Mouse (Mus musculus) MN1 (cell line): ENCODE data around the gene 4921539E11Rik.

Experiments
- DNase-seq: peaks from one replicate; pipeline ENCODE4 v3.0.0-alpha.2; 2016; ENCODE audit warnings: low spot score

4921539E11Rik gene

DNA sequence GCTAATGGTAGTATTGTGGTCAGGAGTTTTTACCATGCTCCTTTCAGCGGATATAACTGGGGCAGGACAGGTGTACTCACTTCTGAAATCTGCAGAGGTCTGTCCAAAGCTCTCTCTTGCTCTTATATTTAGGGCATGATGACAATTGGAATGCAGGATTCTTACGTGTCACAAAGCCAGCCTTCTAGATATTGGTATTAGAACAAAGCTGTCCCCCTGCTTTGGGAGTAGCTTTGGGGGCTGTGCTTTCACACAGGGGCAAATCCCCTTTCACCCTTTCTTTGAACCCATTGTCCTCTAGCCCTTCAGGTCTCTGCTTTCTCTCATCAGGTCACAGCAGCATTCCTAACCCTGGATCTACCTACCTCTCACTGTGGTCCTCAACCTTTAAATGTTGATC lies at the start of gene 4921539E11Rik:
Gene 4921539E11Rik, minus strand, starts transcription at position 101 of the 400 bp plus-strand sequence.
- no peak for DNase-seq

DNA sequence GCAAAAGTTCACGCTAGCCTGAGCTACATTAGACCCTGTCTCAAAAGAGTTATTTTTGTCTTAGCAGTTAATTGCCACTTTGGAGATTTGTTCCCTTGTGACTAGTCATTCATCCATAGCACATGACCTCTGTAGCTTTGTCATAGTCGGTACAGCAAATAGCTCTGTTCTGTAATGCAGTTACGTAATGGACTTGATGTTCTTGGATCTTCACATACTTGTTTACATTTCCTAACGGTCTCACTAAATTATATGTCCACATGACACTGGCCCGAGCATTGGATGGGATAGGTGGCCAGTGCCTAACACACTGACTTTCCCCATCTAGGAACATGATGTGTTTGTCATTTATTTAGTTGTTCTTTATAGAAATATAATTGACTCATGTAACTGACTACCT lies 44.5 kb upstream of the 4921539E11Rik start:
- no peak for DNase-seq

DNA sequence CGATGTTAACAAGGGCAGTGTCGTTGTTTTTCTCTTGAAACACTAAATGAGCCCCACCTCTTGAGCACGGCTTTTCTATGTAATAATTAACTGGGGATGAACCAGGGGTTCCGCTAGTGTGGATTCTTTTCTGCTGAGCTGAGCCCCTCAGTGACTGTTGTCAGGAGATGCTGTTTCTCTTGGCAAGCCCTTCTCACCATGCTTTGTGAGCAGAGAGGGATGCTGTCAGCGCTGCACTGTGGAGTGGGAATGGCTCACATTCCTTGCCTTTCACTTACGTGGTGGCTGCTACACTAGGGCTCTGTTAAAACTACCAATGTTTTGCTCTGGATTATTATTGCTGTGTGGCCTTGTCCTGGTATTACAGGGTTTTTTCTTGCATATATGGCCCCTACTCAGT lies 38.7 kb upstream of the 4921539E11Rik start:
- DNase-seq: no peak

DNA sequence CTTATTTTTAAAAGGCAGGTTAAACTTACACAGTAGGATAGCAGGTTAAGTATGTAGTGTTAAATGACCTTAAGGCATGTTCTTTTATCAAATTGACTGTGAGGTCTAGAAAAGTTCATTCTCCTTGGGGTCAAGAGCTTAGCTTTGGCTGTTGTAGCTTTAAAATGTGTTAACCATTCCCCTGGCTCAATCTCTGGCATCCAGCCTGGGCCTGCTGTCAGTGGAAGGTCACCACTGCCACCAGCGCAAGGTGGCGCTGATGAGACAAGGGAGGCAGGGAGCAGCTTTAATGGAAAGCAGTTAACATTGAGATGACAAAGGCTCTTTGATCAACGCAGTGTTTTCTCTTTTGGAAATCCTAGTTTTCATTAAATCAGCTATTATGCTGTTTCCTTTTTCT lies 36.3 kb upstream of the 4921539E11Rik start:
- no peak for DNase-seq

DNA sequence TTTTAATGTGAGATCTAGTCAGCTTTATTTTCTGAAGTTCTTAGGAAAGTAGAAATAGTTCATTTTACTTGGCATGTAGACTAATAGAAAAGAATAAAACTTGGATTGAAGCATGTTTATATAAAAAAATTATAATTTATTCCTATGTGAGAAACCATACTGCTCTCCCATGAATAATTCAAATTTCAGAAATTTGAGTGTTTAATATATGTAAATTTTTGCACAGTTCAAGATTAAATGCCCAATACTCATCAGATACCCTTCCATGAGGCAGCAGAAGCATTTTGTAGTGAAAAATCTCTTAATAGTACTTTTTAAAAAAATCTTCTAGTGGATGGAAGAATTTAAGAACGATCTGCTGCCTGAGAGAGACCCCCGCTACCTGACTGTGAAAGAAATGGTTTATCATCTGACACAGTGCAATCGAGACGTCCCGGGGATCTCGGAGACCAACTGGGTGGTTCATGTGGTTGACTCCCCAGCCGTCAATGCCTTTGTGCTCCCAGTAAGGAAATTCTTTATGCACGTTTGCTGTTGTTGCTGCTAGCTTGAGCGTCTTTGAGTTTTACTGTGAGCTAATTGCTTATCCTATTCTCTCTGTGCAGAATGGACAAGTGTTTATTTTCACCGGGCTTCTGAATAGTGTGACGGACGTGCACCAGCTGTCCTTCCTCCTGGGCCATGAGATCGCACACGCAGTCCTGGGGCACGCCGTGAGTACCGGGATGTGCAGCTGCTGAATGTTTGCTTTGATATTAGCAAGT lies 34.2 kb upstream of the 4921539E11Rik start:
- no peak for DNase-seq

DNA sequence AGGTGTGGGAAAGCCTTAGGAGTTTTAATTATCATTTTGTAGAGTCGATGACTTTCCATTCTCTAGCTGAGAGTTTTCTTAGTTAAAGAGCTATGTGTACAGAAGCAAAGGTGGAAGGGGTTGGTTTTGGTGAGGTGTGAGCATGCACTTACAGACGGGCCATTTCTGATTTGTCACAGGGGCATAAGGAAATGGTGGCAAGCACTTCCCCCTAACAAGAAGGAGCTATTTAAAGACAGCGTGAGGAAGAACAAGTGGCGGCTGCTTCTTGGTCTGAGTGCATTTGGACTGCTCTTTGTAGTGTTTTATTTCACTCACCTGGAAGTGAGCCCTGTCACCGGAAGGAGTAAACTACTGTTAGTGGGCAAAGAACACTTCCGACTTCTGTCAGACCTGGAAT lies 30.8 kb upstream of the 4921539E11Rik start:
- no peak for DNase-seq

DNA sequence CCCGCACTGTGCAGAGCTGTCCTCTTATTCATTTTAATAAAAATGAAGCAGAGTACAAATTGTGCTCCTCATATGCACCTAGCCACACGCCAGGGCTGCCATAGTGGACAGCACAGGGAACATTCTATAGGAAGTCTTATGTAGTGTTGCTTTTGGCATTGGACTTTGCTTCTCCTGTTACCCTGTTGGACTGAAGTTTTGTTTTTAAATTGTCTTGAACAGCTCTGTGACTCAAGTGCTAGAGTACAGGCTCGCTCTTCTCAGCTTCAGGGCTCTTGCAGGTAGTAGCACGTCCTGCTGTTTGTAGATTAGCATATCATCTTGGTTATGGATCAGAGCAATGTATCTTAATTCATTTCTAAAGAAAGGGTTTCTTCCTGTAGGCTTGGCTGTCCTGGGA lies 25.2 kb upstream of the 4921539E11Rik start:
- no peak for DNase-seq

DNA sequence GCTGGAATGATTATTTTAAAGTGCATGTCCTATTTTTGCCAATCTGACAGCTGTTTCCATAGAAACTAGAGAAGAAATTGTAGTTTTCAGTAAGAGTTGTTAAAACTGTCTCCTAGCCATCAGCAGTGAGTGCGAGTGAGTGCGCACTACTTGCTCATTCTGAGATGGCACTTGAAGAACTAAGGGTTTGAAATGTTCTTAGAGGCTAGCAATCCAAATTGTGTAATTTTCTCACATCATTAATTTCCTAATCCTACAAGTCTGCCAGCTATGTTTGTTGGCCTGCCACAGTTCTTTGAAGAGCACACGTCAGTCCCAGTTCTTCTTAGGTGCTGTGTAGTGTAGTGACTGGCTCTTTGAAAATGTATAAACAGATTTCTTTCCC lies 23.9 kb upstream of the 4921539E11Rik start:
- no peak for DNase-seq

DNA sequence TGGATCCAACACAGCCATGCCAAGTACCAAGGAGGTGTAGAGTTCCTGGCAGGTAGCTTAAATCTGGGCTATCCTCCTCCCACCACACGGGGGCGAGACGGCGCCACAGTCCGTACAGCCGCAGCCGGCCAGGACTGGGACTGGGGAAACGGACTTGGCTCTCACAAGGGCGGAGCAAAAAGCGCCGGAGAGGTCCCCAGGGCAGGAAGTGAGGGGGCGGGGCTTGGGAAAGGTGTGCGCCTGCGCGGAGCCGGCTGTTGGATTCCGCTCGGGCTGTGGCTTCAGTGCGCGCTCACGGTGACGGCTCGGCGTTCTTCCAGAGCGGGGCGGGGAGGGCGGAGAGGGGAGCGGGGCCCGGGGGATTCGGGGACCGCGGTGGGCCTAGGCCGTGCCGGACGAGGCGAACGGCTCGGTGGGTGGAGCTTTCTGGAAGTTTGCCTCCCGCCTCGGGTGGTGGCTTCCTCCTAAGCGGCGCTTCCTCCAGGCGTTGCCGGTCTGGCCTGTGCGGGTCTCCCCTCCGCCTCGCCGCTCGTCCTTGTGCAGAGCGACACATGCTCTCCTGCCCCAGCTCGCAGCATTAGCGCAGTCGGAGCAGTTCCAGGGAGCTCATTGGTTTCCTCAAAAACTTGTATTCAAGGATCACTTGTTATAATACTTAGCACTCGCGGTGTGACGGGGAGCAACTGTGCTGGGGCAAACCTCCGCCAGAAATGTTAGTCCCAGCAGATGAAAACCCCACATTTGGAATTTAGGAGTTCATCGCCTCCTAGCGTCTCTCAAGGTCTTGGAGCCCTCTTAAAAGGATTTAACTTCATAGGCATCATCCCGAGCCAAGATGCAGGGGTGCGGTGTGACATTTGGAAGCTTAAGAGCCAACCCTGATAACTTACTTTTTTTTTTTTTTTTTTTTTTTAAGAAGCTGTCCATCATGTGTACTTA lies 23.2 kb upstream of the 4921539E11Rik start, which contains the start of gene Oma1:
Gene Oma1, plus strand, starts transcription at position 226 of the 939 bp plus-strand sequence.
- DNase-seq: peak; percentile 92

DNA sequence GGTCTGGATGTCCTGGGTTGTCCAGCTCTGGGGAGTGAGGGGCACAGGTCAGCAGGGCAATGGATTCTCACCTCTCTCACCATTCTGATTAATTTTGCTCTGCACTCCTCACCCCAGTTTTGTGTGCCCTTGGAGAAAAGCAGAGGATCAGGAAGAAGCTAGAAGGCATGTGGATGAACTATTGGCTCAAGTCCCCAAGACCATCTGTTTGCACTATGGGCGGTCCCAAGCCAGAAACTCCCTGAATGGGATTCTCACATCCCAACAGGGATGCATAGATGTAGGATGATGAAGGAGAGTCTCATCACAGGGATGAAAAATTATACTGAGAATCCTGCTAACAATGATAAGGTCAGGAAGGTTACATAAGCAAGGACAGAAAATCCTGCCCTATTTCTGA lies 13.2 kb upstream of the 4921539E11Rik start:
- DNase-seq: no peak

DNA sequence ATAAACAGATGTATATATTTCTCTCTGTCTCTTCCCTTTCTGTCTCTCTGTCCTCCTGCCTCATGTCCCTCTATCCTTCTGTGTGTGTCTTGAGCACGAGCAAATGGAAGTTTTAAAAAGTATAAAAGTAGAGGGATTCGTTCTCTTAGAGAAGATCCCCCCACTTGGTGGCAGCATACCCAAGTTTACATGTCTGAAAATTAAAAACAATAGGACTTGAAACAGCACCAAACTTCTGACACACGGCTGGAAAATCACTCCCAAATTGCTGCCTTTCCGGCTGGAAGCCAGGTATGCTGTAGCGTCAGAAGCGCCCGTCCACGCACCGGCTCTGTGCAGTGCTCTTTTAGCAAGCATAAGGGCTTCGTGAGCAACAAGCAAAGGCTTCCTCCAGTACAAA lies 8.7 kb upstream of the 4921539E11Rik start:
- no peak for DNase-seq

DNA sequence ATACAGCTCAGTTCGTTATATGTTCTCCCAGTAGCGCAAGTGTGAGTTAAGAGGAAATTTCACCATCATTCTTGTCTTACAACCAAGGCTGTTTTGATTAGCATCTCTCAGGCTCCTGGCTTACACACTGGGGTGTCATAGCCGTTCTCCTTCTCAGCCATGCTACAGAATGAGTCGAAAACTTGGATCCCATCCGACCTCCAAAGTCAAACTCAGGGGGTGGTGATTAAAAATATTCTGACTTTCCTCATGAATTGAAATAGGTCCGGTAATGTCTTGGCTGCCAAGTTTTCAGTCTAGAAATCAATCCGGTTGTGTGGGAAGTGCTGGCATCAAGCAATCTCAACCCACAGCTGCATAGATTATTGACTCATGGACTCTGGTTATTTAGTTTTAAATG lies 2.3 kb downstream of the 4921539E11Rik start:
- no peak for DNase-seq

DNA sequence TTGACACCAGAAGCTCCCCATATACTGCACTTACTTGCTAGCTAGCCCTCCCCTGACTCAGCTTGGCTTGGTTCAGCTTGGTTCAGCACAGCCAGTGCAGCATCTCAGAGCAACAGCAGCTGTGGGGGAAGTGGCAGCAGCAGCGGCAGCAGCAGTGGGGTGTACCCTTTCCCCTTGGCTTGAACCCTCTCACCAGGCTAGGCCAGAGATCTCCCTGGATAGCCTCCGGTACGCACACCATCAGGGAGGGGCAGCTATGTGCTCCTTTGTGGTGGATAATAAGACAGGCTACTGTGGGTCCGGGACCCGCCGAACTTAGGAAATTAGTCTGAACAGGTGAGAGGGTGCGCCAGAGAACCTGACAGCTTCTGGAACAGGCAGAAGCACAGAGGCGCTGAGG lies 17.6 kb downstream of the 4921539E11Rik start:
- no peak for DNase-seq

DNA sequence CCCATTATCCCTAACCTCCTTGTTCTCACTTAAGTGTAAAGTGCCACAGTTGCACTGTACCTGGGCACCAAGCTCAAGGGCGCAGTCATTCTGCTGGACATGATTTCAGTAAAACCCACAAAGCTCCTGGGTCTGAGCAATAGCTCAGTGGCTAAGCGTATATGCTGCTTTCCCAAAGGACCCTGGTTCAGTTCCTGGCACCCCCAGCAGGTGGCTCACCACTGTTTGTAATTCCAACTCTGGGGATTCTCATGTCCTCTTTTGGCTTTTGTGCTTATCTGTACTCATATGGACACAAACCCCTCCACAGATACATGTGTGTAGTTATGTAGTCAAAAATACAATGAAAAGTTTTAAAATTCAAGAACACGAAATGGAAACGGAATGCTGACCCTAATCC lies 21.3 kb downstream of the 4921539E11Rik start:
- no peak for DNase-seq

DNA sequence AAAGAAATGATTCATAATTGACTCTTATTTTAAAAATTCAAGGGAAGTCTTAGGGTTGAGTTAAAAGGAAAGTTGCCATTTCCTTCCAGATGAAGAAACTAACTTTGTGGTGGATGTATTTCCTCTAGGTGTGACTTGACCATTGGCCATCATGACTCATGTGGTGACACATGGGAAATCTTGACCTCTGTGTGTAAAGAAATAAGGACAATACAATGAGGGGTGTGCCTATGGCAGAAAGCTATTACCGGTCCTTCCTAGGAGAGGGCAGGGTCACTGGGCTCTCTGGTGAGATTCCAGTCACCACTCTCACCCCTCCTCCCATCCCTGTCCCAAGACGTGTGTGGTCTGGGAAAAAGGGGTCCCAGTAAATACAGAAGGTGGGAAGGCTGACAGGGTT lies 25.5 kb downstream of the 4921539E11Rik start:
- no peak for DNase-seq

DNA sequence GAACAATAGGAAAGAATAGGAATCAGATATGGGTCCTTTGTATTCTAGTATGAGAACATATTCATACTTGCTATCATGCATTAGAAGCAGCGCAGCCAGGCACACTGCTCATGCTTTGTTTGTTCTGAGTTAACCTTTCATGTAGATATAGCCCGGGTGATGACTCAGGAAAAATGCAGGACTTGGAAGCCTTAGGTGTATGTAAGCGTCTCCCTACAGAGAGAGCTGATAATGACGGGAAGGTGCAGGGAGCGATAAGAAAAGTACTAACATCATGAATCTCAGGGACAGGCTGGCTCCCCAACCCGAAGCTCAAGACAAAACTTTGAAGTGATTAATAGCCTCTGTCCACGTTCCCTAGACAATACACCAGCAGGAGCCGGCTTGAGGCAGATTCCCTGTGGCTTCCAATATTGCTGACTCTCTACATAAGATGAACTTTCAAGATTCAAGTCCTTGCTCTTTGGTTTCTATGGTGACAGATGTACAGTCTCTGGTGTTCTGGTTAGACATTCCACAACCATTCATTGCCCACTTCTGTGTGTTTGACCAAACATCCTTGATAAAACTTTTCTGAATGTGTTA lies 26.8 kb downstream of the 4921539E11Rik start:
- no peak for DNase-seq

DNA sequence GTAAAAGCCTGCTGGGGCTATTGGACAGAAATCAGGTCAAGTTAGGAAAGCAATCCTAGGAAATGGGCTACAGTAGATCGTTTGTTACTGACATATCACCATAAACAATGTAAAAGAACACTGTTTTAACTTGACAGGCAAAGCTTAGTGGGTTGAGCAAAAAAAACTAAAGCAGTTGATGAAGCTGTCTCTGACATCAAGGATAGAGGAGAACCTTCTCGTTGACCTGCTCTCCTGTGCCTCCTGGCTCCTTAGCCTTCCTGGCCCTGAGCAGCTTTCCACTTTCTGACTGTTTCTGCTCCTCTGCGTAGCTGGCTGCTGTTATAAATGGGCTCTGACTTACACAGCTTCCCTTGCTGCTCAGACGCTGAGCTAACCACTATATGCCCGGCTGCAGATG lies 27.3 kb downstream of the 4921539E11Rik start:
- no peak for DNase-seq

DNA sequence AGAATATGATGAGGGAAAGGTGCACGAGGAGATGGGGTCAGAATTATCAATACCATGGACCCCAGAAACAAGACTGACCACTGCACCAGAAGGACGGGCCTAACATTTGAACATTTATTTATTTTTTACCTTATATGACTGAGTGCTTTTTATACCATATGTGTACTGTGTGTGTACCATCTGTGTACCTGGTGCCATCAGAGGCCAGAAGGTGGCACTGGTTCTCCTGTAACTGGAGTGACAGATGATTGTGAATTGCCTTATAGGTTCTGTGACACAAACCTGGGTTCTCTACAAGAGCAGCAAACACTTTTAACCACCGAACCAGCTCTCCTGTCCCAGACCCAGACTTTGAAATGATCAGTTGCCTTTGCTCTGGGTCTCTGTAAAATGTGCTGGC lies 31.8 kb downstream of the 4921539E11Rik start:
- DNase-seq: no peak

DNA sequence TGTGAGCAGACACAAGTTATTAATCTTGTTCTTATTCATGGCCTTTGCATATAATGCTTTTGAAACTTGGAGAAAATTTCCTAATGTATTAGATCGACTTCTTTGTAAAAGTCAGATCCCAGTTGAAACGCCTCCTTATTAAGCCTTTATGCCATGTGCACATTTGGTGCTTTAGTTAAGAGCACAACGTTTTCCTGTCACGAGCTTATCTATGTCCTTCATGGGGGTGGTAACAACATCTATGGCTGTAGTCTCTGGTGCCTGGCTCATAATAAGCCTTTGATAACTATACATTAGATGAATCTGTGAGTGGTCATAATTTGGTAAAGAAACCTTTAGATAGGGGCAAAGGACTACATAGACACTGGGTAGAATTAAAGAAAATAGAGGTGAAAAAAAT lies 36.8 kb downstream of the 4921539E11Rik start:
- DNase-seq: no peak

DNA sequence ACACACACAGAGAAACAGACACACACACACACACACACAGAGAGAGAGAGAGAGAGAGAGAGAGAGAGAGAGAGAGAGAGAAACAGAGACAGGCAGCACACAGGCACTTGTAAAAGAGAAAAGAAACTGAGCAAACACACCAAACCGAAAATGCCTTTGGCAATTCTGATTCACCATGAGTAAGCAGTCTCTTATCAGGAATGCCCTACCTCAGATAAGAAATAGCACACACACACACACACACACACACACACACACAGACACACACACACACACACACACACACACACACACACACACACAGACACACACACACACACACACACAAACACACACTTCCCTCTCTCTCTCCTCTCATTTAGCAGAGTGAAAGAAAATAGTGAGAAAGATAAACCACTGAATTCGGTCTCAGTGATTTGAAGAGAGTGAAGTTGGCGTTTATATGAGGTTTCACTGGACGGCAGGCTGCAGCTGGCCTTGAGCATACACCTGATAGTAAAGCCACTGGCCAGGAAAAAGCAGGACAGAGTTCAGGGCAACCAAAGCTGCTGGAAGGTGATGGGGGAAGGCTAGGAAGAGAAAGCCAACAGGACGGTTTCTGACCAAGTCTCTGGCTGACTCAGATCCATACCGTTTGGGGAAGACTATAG lies 41.1 kb downstream of the 4921539E11Rik start:
- no peak for DNase-seq

DNA sequence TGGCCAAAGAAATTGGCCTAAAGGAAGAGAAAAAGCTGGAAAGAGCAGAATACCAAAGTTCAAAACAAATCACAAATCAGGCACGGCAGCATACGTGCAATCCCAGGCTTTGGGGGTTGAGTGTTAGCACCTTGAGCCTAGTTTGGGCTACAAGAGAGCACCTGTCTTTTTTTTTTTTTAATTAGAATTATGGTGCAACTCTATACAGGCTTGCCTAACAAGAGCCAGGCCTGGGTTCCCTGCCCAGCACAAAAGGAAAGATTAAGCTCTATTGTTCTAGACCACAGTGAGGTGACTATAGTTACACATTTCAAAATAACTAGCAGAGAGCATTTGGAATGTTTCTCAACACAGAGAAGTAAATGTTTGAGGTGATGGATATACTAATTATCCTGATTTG lies 42.9 kb downstream of the 4921539E11Rik start:
- no peak for DNase-seq

DNA sequence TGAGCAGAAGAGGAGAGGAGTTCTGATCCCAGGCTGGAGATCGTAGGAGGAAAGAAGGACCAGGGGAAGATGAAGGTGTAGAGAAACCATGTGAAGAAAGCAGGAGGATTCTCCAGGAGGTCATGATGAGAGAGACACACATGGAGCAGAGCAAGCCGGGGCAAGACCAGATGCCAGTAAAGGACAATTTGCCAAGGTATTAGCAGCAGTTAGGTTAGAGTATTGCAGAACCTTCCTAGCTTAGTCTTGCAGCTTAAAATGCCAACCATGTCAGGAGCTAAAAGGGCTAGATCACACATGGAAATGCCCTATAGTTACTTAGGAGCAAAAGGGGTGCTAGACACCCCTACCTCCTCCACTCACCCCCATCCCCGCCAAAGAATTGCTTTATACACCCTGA lies 43.4 kb downstream of the 4921539E11Rik start:
- DNase-seq: no peak
